Mouse (Mus musculus): ENCODE results near the gene Map2.

Map2 gene

DNA sequence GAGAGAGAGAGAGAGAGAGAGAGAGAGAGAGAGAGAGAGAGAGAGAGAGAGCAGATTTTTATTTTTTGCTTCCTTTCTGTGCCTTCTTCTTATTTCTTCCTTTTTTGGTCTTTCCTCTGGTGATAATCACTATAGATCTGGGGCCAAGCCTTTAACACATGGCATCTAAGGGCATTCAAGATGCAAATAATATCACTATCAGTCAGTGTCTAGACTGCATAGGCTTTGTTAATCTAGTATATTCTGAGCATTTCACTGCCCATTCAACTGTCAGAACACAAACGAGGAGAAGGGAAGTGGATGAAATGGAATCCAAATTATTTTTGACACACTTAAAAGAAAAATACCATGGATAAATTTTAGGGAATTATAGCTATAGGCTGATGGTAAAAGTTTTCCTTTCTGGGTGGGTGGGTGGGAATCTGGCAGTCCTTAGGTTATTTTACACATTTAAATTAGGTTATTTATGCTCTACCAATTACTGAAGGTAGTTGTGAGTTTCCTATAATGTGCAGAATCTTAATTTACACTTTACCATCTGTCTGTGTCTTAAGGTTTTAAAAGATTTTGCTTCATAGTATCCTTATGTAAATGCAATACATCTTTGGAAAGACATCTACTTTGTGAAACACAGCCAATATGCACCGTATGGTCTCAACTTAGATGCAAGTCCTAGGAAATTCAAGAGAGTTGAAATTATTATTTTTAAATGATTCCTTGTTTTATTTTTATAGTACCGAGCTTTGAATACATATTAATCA, 117.2 kb downstream of the Map2 start:
- intact Hi-C loops (cut with DNase I) = no loop called here

DNA sequence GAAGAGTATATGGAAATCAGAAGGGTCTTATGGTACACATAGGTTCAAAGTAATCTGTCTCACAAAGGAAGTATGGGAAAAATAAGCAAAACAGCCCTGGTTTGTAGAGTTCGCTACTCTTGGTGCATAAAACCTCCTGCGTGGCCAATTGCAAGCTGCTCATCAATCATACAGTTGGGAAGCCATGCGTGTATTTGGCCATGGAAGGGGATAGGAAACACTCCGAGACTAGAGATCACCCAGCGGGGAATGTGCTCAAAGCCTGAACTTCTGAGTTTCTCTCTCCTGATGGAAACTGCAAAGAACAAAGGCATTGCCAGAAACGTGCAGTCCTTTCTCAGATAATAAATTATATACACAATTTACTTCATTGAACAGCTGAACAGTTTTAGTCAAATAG, 124.3 kb downstream of the Map2 start:
- intact Hi-C loops (cut with DNase I) = no loop called here

DNA sequence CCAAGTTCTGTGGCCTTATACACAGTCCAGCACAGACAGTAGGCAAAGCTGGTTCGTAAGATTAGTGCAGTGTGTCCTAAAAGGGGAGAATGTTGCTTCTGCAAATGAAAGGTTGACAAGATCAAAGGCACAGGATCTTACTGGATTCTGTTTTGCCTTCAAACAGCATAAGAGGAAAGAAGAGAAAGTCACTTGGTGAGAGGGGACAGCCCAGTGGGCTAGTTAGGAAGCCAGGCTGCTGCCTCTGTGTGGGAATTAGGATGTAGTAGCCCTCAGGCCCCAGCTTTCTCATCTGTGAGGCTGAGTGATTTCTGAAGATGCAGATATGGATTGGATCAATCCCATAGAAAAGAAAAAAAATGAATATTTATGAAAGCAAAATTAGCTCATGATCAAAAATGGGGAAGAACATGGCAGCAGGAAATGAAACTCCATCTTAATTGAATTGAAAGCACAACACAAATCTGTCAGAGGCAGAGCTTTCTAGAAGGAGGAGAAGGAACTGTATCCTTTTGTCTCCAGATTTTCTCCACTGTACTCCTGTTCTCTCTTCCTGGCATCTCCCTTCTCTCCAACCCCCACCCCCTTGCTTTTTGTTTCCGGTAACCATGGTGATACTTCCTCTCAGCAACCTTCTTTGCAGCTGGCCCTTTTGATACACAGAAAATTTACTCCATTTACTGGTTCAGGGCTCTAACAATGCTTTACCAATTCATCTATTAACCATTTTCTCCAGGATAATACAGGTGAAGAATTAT, 145.5 kb downstream of the Map2 start:
- intact Hi-C loops (cut with DNase I) = no loop called here

- intact Hi-C loops (cut with DNase I) = no loop called here
Measured at GRCm38 (mm10) chr1:66321136-66321502, 146.0 kb downstream of the Map2 start.

GRCm38 (mm10) chr1:66321631-66322142, 146.6 kb downstream of the Map2 start:
- intact Hi-C loops (cut with DNase I) = no loop called here

GRCm38 (mm10) chr1:66323461-66323860, 148.4 kb downstream of the Map2 start:
- intact Hi-C loops (cut with DNase I) = no loop called here

GRCm38 (mm10) chr1:66324951-66325350, 149.9 kb downstream of the Map2 start:
- intact Hi-C loops (cut with DNase I) = no loop called here

DNA sequence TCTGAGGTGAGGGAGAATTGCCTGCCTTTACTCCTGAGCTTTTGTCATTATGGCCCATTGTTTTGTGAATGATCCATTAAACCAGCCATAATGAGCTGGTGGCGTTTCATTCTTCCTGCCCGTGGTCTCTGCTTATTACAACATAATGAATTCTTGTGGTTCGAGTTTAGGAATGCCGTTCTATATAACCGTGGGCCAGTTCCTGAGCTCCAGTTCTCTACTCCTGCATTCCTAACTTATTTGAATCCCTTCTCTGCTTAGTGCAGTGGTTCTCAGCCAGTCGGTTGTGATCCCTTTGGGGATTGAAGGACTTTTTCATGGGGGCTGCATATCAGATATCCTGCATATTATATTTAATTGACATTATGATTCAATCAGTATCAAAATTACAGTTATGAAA, 153.9 kb downstream of the Map2 start:
- intact Hi-C loops (cut with DNase I) = no loop called here

DNA sequence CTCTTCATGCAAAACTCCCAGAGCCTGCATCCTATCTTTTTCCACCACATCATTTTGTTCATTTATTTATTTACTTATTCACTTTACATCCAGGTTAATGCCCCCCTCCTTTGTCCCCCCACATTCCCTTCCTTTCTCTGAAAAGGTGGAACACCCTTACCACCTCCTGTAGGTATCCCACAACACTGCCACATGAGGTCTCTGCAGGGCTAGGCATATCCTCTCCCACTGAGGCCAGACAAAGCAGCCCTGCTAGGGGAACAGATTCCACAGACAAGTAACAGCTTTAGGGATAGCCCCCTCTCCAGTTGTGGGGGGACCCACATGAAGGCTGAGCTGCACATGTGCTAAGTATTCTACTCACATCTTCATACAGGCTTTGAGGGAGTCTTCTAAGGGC, 154.5 kb downstream of the Map2 start:
- intact Hi-C loops (cut with DNase I) = no loop called here

DNA sequence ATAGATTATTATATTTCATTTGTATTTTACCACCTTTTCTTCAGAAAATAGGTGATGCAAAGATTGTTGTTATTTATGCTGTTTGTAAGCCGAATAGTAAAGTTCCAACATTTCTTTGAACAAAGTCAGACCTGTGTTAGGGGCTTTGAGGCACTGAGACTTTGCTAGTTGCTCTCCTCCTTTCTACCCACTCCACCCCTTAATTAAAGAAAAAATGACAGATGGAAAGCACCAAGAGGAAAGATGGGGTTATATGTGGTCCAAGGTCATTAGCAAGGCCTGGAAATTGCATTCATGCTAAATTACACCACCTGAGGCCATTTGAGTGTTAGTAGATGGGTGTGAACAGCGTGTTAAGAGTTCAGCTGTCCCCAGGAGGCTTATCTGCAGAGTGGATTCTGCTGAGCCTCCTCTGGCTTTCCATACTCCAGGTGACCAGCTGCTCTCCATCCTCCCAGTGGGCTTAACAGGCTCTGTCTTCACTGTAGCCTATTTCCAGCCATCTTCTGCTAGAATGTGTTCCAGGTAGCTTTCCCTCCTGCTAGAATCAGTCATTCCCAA, 160.7 kb downstream of the Map2 start:
- intact Hi-C loops (cut with DNase I) = no loop called here

GRCm38 (mm10) chr1:66339213-66339612, 164.1 kb downstream of the Map2 start:
- intact Hi-C loops (cut with DNase I) = no loop called here

DNA sequence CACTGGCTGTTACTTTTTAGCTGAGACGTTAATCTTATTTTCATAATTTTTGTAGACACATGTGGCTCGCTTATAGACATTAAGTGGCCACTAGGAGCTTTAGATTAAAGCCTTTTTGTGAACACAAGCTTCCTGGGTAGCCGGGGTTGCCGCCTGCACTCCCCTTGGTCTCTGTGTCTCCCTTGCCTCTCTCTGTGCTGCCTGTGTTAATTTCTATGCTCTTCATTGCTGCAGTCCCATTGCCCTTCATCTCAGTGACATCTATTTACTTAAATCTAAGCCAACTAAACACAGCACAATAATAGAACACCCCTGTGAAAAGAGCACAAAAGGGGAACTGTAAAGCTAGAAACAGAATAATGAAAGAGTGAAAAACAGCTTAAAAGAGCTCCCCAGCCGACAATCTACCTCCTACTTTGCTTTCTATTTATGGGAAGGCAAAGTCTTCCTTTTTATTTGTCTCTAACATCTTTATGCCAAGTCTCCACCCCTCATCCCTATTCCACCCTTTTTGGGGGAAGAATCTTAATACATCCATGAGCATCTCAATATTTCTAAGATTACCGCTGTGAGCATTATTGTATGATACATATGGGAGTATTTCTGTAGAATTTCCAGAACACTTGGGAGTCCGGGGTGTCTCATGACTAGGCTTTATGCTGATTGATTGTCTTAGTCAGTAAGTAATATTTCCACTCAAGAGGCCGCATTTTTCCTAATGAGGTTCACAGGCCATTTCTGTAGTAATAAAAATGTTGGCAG, 173.5 kb downstream of the Map2 start:
- intact Hi-C loops (cut with DNase I) = no loop called here

- intact Hi-C loops (cut with DNase I) = no loop called here
Measured at GRCm38 (mm10) chr1:66349166-66349835, 174.2 kb downstream of the Map2 start.

DNA sequence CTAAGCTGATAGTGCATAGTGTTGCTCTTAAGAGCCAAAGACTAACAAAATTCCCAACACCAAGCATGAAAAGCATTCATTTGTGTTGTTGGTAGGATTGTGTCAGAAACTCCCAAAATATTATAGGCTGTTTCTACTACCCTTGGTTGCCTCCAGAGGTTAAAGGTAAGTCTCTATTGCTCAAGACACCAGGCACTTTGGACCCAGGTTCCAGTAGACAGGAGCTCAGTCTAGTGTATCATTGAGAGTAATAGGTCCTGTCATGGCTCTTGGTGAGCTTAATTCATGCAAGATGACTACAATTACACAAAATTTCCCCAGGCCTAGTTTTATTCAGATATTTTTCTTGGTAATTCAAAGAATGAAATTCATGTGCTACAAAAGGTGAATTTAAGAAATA, 176.3 kb downstream of the Map2 start:
- intact Hi-C loops (cut with DNase I) = no loop called here

- intact Hi-C loops (cut with DNase I) = no loop called here
Measured at GRCm38 (mm10) chr1:66361799-66362198, 186.7 kb downstream of the Map2 start.

DNA sequence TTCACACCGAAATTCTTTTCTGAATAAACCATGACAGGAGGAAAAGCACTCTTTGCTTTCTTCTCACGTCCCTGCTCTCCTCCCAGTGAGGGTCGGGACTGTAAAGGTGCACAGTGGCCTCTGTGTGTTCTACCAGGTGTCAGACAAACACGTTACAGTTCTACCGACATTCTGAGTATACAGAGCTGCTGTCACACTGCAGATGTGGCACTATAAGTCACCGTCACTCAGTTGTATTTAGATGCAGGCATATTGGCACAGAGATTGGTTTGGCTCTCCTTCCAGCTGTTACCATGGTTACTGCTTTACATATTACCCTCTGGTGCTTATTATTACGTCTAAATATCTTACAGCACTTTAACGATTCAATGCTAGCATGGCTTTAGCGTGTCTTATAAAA, 188.2 kb downstream of the Map2 start:
- intact Hi-C loops (cut with DNase I) = no loop called here

DNA sequence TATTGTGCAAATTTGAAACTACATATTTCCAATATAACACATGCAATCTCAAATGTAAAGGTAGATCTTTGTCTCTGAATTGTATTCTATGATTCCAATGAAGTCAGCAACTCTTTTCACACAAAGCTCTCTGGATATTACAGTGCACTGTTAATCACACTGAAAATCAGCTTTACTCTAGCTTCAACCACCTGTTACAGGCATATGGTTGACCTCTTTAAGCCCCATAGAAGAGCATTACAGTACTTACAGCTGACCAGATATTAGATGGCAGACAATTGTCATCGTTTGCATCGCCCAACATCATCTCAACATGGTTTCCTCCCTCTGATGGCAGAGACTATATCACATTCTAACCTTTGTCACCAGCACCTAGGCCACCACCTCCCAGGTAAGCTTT, 189.3 kb downstream of the Map2 start:
- intact Hi-C loops (cut with DNase I) = no loop called here

- intact Hi-C loops (cut with DNase I) = no loop called here
Measured at GRCm38 (mm10) chr1:66365600-66365999, 190.5 kb downstream of the Map2 start.

- intact Hi-C loops (cut with DNase I) = no loop called here
Measured at GRCm38 (mm10) chr1:66369486-66369885, 194.4 kb downstream of the Map2 start.

GRCm38 (mm10) chr1:66371371-66371770, 196.3 kb downstream of the Map2 start:
- intact Hi-C loops (cut with DNase I) = no loop called here

- intact Hi-C loops (cut with DNase I) = no loop called here
Measured at GRCm38 (mm10) chr1:66386321-66386720, 211.2 kb downstream of the Map2 start.
